Mouse (Mus musculus) hindbrain, embryonic 14.5 days (tissue): ENCODE data around the gene Klrg1. TPM values are rescaled to one million over a fixed set of nuclear protein-coding genes. Genes with fewer than 3 reads are reported as not detected.

Experiments used
- ATAC-seq: fragments of 200-750 bp; cut with Nextera tagmentation; 2 replicates; pipeline ENCODE4 v1.8.0; 2017; ENCODE audit warnings: moderate number of reproducible peaks, mild to moderate bottlenecking, moderate TSS enrichment, moderate library complexity; ENCODE audit not compliant: low FRiP score
- DNase-seq: peaks from one replicate; pipeline ENCODE4 v3.0.0-alpha.2; 2015; ENCODE audit warnings: low spot score
- H3K27ac ChIP-seq: fragments of 300-500 bp; sonication (generic); 2 replicates; pipeline ENCODE4 v1.5.1; 2014; ENCODE audit warnings: mild to moderate bottlenecking, moderate library complexity
- H3K27me3 ChIP-seq: fragments of 300-500 bp; sonication (generic); 2 replicates; pipeline ENCODE4 v1.6.1; 2014; ENCODE audit warnings: mild to moderate bottlenecking, low read length, mixed read lengths; ENCODE audit not compliant: control insufficient read depth, insufficient read depth
- H3K36me3 ChIP-seq: fragments of 300-500 bp; sonication (generic); replicated peaks from 2 replicates; pipeline ENCODE4 v1.6.1; 2014; ENCODE audit not compliant: control insufficient read depth, insufficient read depth
- H3K4me1 ChIP-seq: fragments of 300-500 bp; sonication (generic); replicated peaks from 2 replicates; pipeline ENCODE4 v1.6.1; 2014; ENCODE audit warnings: antibody characterized with exemption, low read length, mixed read lengths; ENCODE audit not compliant: control insufficient read depth, insufficient read depth
- H3K4me2 ChIP-seq: fragments of 300-500 bp; sonication (generic); replicated peaks from 2 replicates; pipeline ENCODE4 v1.6.1; 2014; ENCODE audit warnings: mild to moderate bottlenecking, moderate library complexity
- H3K4me3 ChIP-seq: fragments of 300-500 bp; sonication (generic); replicated peaks from 2 replicates; pipeline ENCODE4 v1.5.1; 2014; ENCODE audit warnings: mild to moderate bottlenecking, low read length
- H3K9ac ChIP-seq: fragments of 300-500 bp; sonication (generic); 2 replicates; pipeline ENCODE4 v1.6.1; 2014
- H3K9me3 ChIP-seq: fragments of 300-500 bp; sonication (generic); 2 replicates; pipeline ENCODE4 v1.6.1; 2016; ENCODE audit warnings: low read length; ENCODE audit not compliant: control insufficient read depth
- WGBS: fragments of 180-500 bp; shearing (Covaris S2); extraction: QIAGEN DNeasy Blood & Tissue Kit; methylation state at CpG from one replicate; pipeline ENCODE4 v1.1.7; 2014; 5-methylcytosine and 5-hydroxymethylcytosine counted together
- polyA plus RNA-seq: library from polyadenylated mRNA; unstranded; fragments of >200 nt; fragmentation: Nextera tagmentation; extraction: Ambion mirVana; gene quantifications from 2 replicates; pipeline ENCODE4 v1.2.1, GENCODE M21; 2014

The Klrg1 gene
- polyA plus RNA-seq, 1 experiment from 2014 or later = 0.82 TPM

- WGBS = 84% methylated on average over 12 of the region's 12 CpGs
- Histone ChIP-seq H3K27ac (no peak overlapping the region), H3K9me3 (no peaks in the 10 kb centered on the region), H3K36me3 (no peaks in the 10 kb centered on the region), H3K4me3 (no peak overlapping the region), H3K4me1 (peaks cover 7% of the 10 kb centered on the region), H3K4me2 (no peak overlapping the region), H3K27me3 (no peaks in the 10 kb centered on the region), H3K9ac (no peak overlapping the region)
- ATAC-seq (no peak), DNase-seq (no peak)
These were observed 22.3 kb upstream of the Klrg1 start for GRCm38 (mm10) chr6:122304790-122305555.

- Histone ChIP-seq H3K4me3 (no peak overlapping the region), H3K9ac (no peak overlapping the region), H3K27ac (no peak overlapping the region), H3K36me3 (no peaks in the 10 kb centered on the region), H3K27me3 (no peaks in the 10 kb centered on the region), H3K9me3 (no peaks in the 10 kb centered on the region), H3K4me2 (no peak overlapping the region), H3K4me1 (peaks cover under 1% of the 10 kb centered on the region)
- no peak for ATAC-seq
- 31% methylated on average over 6 of the region's 6 CpGs for WGBS
- DNase-seq = peak; percentile 89
These were observed 21.7 kb upstream of the Klrg1 start for GRCm38 (mm10) chr6:122304355-122304754.

- Histone ChIP-seq H3K4me1 (no peaks in the 10 kb centered on the region), H3K27me3 (no peaks in the 10 kb centered on the region)
These were observed 20.8 kb upstream of the Klrg1 start for GRCm38 (mm10) chr6:122303526-122303925.

GRCm38 (mm10) chr6:122302661-122303060, 20.0 kb upstream of the Klrg1 start:
- H3K4me3 ChIP-seq = no peak overlapping the region
- no peak for DNase-seq
- WGBS = 91% methylated on average over 4 of the region's 4 CpGs

More at GRCm38 (mm10) chr6:122303526-122303925, 20.8 kb upstream of the Klrg1 start:
- DNase-seq (no peak), ATAC-seq (no peak)
- WGBS = 90% methylated on average over 9 of the region's 9 CpGs
- no peaks in the 10 kb centered on the region for H3K36me3 ChIP-seq
- H3K27ac ChIP-seq = no peak overlapping the region
- no peak overlapping the region for H3K4me2 ChIP-seq
- H3K9me3 ChIP-seq = no peaks in the 10 kb centered on the region
- no peak overlapping the region for H3K9ac ChIP-seq
- no peak overlapping the region for H3K4me3 ChIP-seq

GRCm38 (mm10) chr6:122302121-122302520, 19.4 kb upstream of the Klrg1 start:
- no peak overlapping the region for H3K9ac ChIP-seq
- DNase-seq = no peak
- H3K27me3 ChIP-seq = no peaks in the 10 kb centered on the region
- H3K36me3 ChIP-seq = no peaks in the 10 kb centered on the region
- 0 out of 2 replicates have a peak, but pooled peaks cover 6% of the 10 kb centered on the region for H3K4me1 ChIP-seq
- H3K4me2 ChIP-seq = no peak overlapping the region
- no peak for ATAC-seq
- no peak overlapping the region for H3K27ac ChIP-seq
- H3K9me3 ChIP-seq = no peaks in the 10 kb centered on the region
- WGBS = 71% methylated on average over 1 of the region's 1 CpGs
- no peak overlapping the region for H3K4me3 ChIP-seq

More at GRCm38 (mm10) chr6:122302661-122303060, 20.0 kb upstream of the Klrg1 start:
- no peaks in the 10 kb centered on the region for H3K27me3 ChIP-seq
- H3K27ac ChIP-seq = no peak overlapping the region
- no peak for ATAC-seq
- 0 out of 2 replicates have a peak, but pooled peaks cover 5% of the 10 kb centered on the region for H3K4me1 ChIP-seq
- no peaks in the 10 kb centered on the region for H3K36me3 ChIP-seq
- H3K4me2 ChIP-seq = no peak overlapping the region
- no peak overlapping the region for H3K9ac ChIP-seq
- no peaks in the 10 kb centered on the region for H3K9me3 ChIP-seq

- H3K4me3 ChIP-seq = no peak overlapping the region
- 0 out of 2 replicates have a peak, but pooled peaks cover 9% of the 10 kb centered on the region for H3K4me1 ChIP-seq
- H3K27ac ChIP-seq = no peak overlapping the region
- WGBS = 74% methylated on average over 3 of the region's 3 CpGs
- DNase-seq = no peak
- H3K9ac ChIP-seq = no peak overlapping the region
- no peaks in the 10 kb centered on the region for H3K9me3 ChIP-seq
- H3K27me3 ChIP-seq = no peaks in the 10 kb centered on the region
- no peak overlapping the region for H3K4me2 ChIP-seq
- ATAC-seq = no peak
- H3K36me3 ChIP-seq = no peaks in the 10 kb centered on the region
These were observed 17.0 kb upstream of the Klrg1 start for GRCm38 (mm10) chr6:122299621-122300133.

GRCm38 (mm10) chr6:122298223-122298609, 15.5 kb upstream of the Klrg1 start:
- Histone ChIP-seq H3K27ac (no peak overlapping the region), H3K27me3 (no peaks in the 10 kb centered on the region), H3K4me2 (peak overlapping the region; percentile 61), H3K4me3 (peak overlapping the region; percentile 42; the same call in 1 of the 2 replicates), H3K36me3 (no peaks in the 10 kb centered on the region), H3K9me3 (no peaks in the 10 kb centered on the region), H3K4me1 (0 out of 2 replicates have a peak, but pooled peaks cover 9% of the 10 kb centered on the region), H3K9ac (no peak overlapping the region)
- DNase-seq = no peak
- WGBS = 43% methylated on average over 4 of the region's 4 CpGs
- peak; percentile 10; the same call in 1 of the 2 replicates for ATAC-seq

GRCm38 (mm10) chr6:122297279-122298222, 14.9 kb upstream of the Klrg1 start:
- peak; percentile 62 for DNase-seq
- ATAC-seq = peak; percentile 83
- Histone ChIP-seq H3K4me2 (peak overlapping the region; percentile 61), H3K27ac (peak overlapping the region; percentile 86), H3K36me3 (no peaks in the 10 kb centered on the region), H3K9me3 (no peaks in the 10 kb centered on the region), H3K9ac (peak overlapping the region; percentile 82), H3K27me3 (no peaks in the 10 kb centered on the region), H3K4me1 (0 out of 2 replicates have a peak, but pooled peaks cover 9% of the 10 kb centered on the region), H3K4me3 (peak overlapping the region; percentile 42)
- WGBS = 4% methylated on average over 25 of the region's 25 CpGs

- 26% methylated on average over 3 of the region's 3 CpGs for WGBS
- peak overlapping the region; percentile 82 for H3K9ac ChIP-seq
- peak overlapping the region; percentile 86 for H3K27ac ChIP-seq
- H3K9me3 ChIP-seq = no peaks in the 10 kb centered on the region
- ATAC-seq = 0 out of 2 replicates have a peak, but pooled peaks have one; percentile 36
- DNase-seq = no peak
- peak overlapping the region; percentile 61 for H3K4me2 ChIP-seq
- no peaks in the 10 kb centered on the region for H3K27me3 ChIP-seq
- 0 out of 2 replicates have a peak, but pooled peaks cover 9% of the 10 kb centered on the region for H3K4me1 ChIP-seq
- no peaks in the 10 kb centered on the region for H3K36me3 ChIP-seq
- H3K4me3 ChIP-seq = peak overlapping the region; percentile 42
These were observed 14.2 kb upstream of the Klrg1 start for GRCm38 (mm10) chr6:122296918-122297278.
